Mouse (Mus musculus) limb, embryonic 13.5 days (tissue): ENCODE data around the gene Dock11. TPM values are rescaled to one million over a fixed set of nuclear protein-coding genes. Genes with fewer than 3 reads are reported as not detected.

ENCODE experiments used
- ATAC-seq: fragments of 200-750 bp; cut with Nextera tagmentation; 2 replicates; pipeline ENCODE4 v1.8.0; 2017; ENCODE audit warnings: low read depth, moderate number of reproducible peaks, moderate TSS enrichment; ENCODE audit not compliant: low FRiP score
- H3K27ac ChIP-seq: fragments of 300-500 bp; sonication (generic); 2 replicates; pipeline ENCODE4 v1.5.1; 2015; ENCODE audit warnings: inconsistent platforms, mild to moderate bottlenecking, moderate library complexity
- H3K27me3 ChIP-seq: fragments of 300-500 bp; sonication (generic); 2 replicates; pipeline ENCODE4 v1.6.1; 2015; ENCODE audit warnings: mild to moderate bottlenecking, inconsistent platforms
- H3K36me3 ChIP-seq: fragments of 300-500 bp; sonication (generic); 2 replicates; pipeline ENCODE4 v1.6.1; 2015; ENCODE audit warnings: inconsistent platforms, mild to moderate bottlenecking, moderate library complexity
- H3K4me1 ChIP-seq: fragments of 300-500 bp; sonication (generic); 2 replicates; pipeline ENCODE4 v1.6.1; 2015; ENCODE audit warnings: inconsistent platforms
- H3K4me2 ChIP-seq: fragments of 300-500 bp; sonication (generic); replicated peaks from 2 replicates; pipeline ENCODE4 v1.6.1; 2015; ENCODE audit warnings: inconsistent platforms, mild to moderate bottlenecking, moderate library complexity
- H3K4me3 ChIP-seq: fragments of 300-500 bp; sonication (generic); 2 replicates; pipeline ENCODE4 v1.5.1; 2015; ENCODE audit warnings: moderate library complexity, mild to moderate bottlenecking, inconsistent platforms
- H3K9ac ChIP-seq: fragments of 300-500 bp; sonication (generic); 2 replicates; pipeline ENCODE4 v1.6.1; 2015; ENCODE audit warnings: mild to moderate bottlenecking, inconsistent platforms
- H3K9me3 ChIP-seq: fragments of 300-500 bp; sonication (generic); 2 replicates; pipeline ENCODE4 v1.6.1; 2016; ENCODE audit warnings: inconsistent platforms
- WGBS: fragments of 180-500 bp; shearing (Covaris S2); methylation state at CpG from one replicate; pipeline ENCODE4 v1.1.7; 2015; 5-methylcytosine and 5-hydroxymethylcytosine counted together
- polyA plus RNA-seq: library from polyadenylated mRNA; unstranded; fragments of >200 nt; fragmentation: Nextera tagmentation; extraction: Ambion mirVana; gene quantifications from 2 replicates; pipeline ENCODE4 v1.2.1, GENCODE M21; 2015

The Dock11 gene
- polyA plus RNA-seq: 13.5 and 15.9 TPM in 2 replicates

- ATAC-seq: peak; percentile 87
- Histone ChIP-seq H3K4me1 (peaks cover 8% of the 10 kb centered on the region; the same call in 1 of the 2 replicates), H3K27me3 (no peaks in the 10 kb centered on the region), H3K9me3 (no peaks in the 10 kb centered on the region), H3K9ac (peak within 1 kb of the TSS; percentile 72), H3K4me2 (peak within 1 kb of the TSS; percentile 64), H3K4me3 (peak within 1 kb of the TSS; percentile 56), H3K36me3 (no peaks in the 10 kb centered on the region), H3K27ac (no peak within 1 kb of the TSS; the same call in 1 of the 2 replicates)
- 19% methylated on average over 33 of the region's 38 CpGs for WGBS
Measured at GRCm38 (mm10) chrX:35888087-35888895, at the start of gene Dock11. Gene Dock11, plus strand, starts transcription at chrX:35888832.

- Histone ChIP-seq H3K4me2 (no peak overlapping the region), H3K36me3 (no peaks in the 10 kb centered on the region), H3K9me3 (no peaks in the 10 kb centered on the region), H3K9ac (no peak overlapping the region), H3K27me3 (no peaks in the 10 kb centered on the region), H3K4me1 (no peaks in the 10 kb centered on the region), H3K4me3 (no peak overlapping the region), H3K27ac (no peak overlapping the region)
- no peak for ATAC-seq
- WGBS: 39% methylated on average over 1 of the region's 1 CpGs
Measured at GRCm38 (mm10) chrX:35879703-35880102, 8.9 kb upstream of the Dock11 start.

GRCm38 (mm10) chrX:35888945-35889799, 540 bp downstream of the Dock11 start:
- Histone ChIP-seq H3K27ac (no peak overlapping the region; the same call in 1 of the 2 replicates), H3K4me2 (peak overlapping the region; percentile 64), H3K4me1 (peaks cover 8% of the 10 kb centered on the region; the same call in 1 of the 2 replicates), H3K36me3 (no peaks in the 10 kb centered on the region), H3K9ac (peak overlapping the region; percentile 72), H3K4me3 (peak overlapping the region; percentile 56), H3K27me3 (no peaks in the 10 kb centered on the region), H3K9me3 (no peaks in the 10 kb centered on the region)
- whole genome bisulfite sequencing: 15% methylated on average over 49 of the region's 58 CpGs
- ATAC-seq: peak; percentile 38

GRCm38 (mm10) chrX:35889800-35890106, 1.1 kb downstream of the Dock11 start:
- Histone ChIP-seq H3K27ac (no peak overlapping the region), H3K4me1 (peaks cover 8% of the 10 kb centered on the region; the same call in 1 of the 2 replicates), H3K4me2 (peak overlapping the region; percentile 64), H3K36me3 (no peaks in the 10 kb centered on the region), H3K4me3 (peak overlapping the region; percentile 56), H3K9ac (peak overlapping the region; percentile 72), H3K27me3 (no peaks in the 10 kb centered on the region), H3K9me3 (no peaks in the 10 kb centered on the region)
- WGBS: 7% methylated on average over 8 of the region's 8 CpGs
- no peak for ATAC-seq

- WGBS: 37% methylated on average over 5 of the region's 5 CpGs
Measured at GRCm38 (mm10) chrX:35891534-35892125, 3.0 kb downstream of the Dock11 start.

GRCm38 (mm10) chrX:35892377-35892776, 3.7 kb downstream of the Dock11 start:
- Histone ChIP-seq H3K27me3 (no peaks in the 10 kb centered on the region), H3K27ac (no peak overlapping the region), H3K4me2 (peak overlapping the region; percentile 14; the same call in 1 of the 2 replicates), H3K9ac (no peak overlapping the region), H3K9me3 (no peaks in the 10 kb centered on the region), H3K4me3 (no peak overlapping the region), H3K4me1 (peaks cover 8% of the 10 kb centered on the region; the same call in 1 of the 2 replicates), H3K36me3 (no peaks in the 10 kb centered on the region)
- 42% methylated on average over 5 of the region's 5 CpGs for WGBS
- ATAC-seq: no peak

More at GRCm38 (mm10) chrX:35891534-35892125, 3.0 kb downstream of the Dock11 start:
- Histone ChIP-seq H3K4me3 (no peak overlapping the region), H3K36me3 (no peaks in the 10 kb centered on the region), H3K27me3 (no peaks in the 10 kb centered on the region), H3K9me3 (no peaks in the 10 kb centered on the region), H3K27ac (no peak overlapping the region), H3K4me2 (peak overlapping the region; percentile 30), H3K4me1 (peaks cover 8% of the 10 kb centered on the region; the same call in 1 of the 2 replicates), H3K9ac (no peak overlapping the region)
- 0 out of 2 replicates have a peak, but pooled peaks have one; percentile 19 for ATAC-seq

GRCm38 (mm10) chrX:35897648-35898500, 9.2 kb downstream of the Dock11 start:
- H3K27ac ChIP-seq: no peak overlapping the region
- H3K4me2 ChIP-seq: no peak overlapping the region
- H3K4me1 ChIP-seq: no peaks in the 10 kb centered on the region
- H3K27me3 ChIP-seq: no peaks in the 10 kb centered on the region
- no peak for ATAC-seq
- H3K36me3 ChIP-seq: no peaks in the 10 kb centered on the region
- no peak overlapping the region for H3K4me3 ChIP-seq
- no peak overlapping the region for H3K9ac ChIP-seq
- 75% methylated on average over 11 of the region's 11 CpGs for WGBS
- H3K9me3 ChIP-seq: no peaks in the 10 kb centered on the region

- Histone ChIP-seq H3K27me3 (no peaks in the 10 kb centered on the region), H3K4me3 (no peak overlapping the region), H3K27ac (no peak overlapping the region), H3K4me1 (no peaks in the 10 kb centered on the region), H3K36me3 (no peaks in the 10 kb centered on the region), H3K9me3 (no peaks in the 10 kb centered on the region), H3K9ac (no peak overlapping the region), H3K4me2 (no peak overlapping the region)
- 86% methylated on average over 2 of the region's 2 CpGs for WGBS
- no peak for ATAC-seq
Measured at GRCm38 (mm10) chrX:35898501-35898766, 9.8 kb downstream of the Dock11 start.

GRCm38 (mm10) chrX:35904352-35904751, 15.7 kb downstream of the Dock11 start:
- Histone ChIP-seq H3K36me3 (no peaks in the 10 kb centered on the region), H3K4me3 (no peak overlapping the region), H3K9me3 (no peaks in the 10 kb centered on the region), H3K9ac (no peak overlapping the region), H3K4me1 (no peaks in the 10 kb centered on the region), H3K27ac (no peak overlapping the region), H3K27me3 (no peaks in the 10 kb centered on the region), H3K4me2 (no peak overlapping the region)
- no peak for ATAC-seq
- 75% methylated on average over 7 of the region's 7 CpGs for WGBS

- Histone ChIP-seq H3K4me3 (no peak overlapping the region), H3K9ac (no peak overlapping the region), H3K9me3 (no peaks in the 10 kb centered on the region), H3K27ac (no peak overlapping the region), H3K4me2 (no peak overlapping the region), H3K36me3 (no peaks in the 10 kb centered on the region), H3K4me1 (no peaks in the 10 kb centered on the region), H3K27me3 (no peaks in the 10 kb centered on the region)
- 69% methylated on average over 4 of the region's 4 CpGs for WGBS
- ATAC-seq: no peak
Measured at GRCm38 (mm10) chrX:35906696-35907330, 18.2 kb downstream of the Dock11 start.

GRCm38 (mm10) chrX:35919558-35919957, 30.9 kb downstream of the Dock11 start:
- Histone ChIP-seq H3K4me3 (no peak overlapping the region), H3K4me2 (no peak overlapping the region), H3K27me3 (no peaks in the 10 kb centered on the region), H3K36me3 (no peaks in the 10 kb centered on the region), H3K9me3 (no peaks in the 10 kb centered on the region), H3K27ac (no peak overlapping the region), H3K9ac (no peak overlapping the region), H3K4me1 (0 out of 2 replicates have a peak, but pooled peaks cover 3% of the 10 kb centered on the region)
- WGBS: 58% methylated on average over 2 of the region's 2 CpGs
- no peak for ATAC-seq
